Mouse (Mus musculus) G1E (cell line): ENCODE results near the gene Lrmda.

Experiments
- CTCF ChIP-seq: IDR thresholded peaks from 2 replicates; pipeline ENCODE4 v1.5.1; 2012; ENCODE audit warnings: low read depth, low read length, inconsistent platforms, mixed read lengths
- GATA1 ChIP-seq: IDR thresholded peaks from 2 replicates; pipeline ENCODE4 v1.6.1; 2012; ENCODE audit warnings: borderline replicate concordance, low read length, inconsistent platforms, mixed read lengths

DNA sequence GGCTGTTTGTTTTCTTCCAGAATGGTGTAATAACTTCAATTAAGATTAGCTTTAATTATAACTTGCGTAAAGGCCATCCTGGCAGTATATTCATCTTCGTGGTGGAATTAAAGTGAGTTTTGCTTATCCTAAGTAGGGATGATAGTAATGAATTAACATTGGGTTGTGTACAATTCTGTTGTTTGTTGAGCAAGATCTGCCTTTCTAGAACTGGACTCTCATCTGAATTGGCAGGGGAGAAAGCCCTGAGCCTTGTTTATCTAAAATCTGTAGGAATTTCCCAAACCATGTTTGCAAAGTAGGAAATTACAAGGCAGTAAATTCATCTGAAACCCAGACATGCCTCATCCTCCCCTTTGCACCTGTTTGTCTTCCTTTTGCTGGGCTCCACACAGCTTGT lies 1038.5 kb downstream of the Lrmda start:
- TF ChIP-seq CTCF, result no peak
- no peak for TF ChIP-seq GATA1
